Mouse (Mus musculus) limb, embryonic 13.5 days (tissue): Measurements from ENCODE around the gene Gjb6. TPM values are rescaled to one million over a fixed set of nuclear protein-coding genes. Genes with fewer than 3 reads are reported as not detected.

ENCODE experiments used
- ATAC-seq: fragments of 200-750 bp; cut with Nextera tagmentation; 2 replicates; pipeline ENCODE4 v1.8.0; 2017; ENCODE audit warnings: low read depth, moderate number of reproducible peaks, moderate TSS enrichment; ENCODE audit not compliant: low FRiP score
- H3K27ac ChIP-seq: fragments of 300-500 bp; sonication (generic); 2 replicates; pipeline ENCODE4 v1.5.1; 2015; ENCODE audit warnings: inconsistent platforms, mild to moderate bottlenecking, moderate library complexity
- H3K27me3 ChIP-seq: fragments of 300-500 bp; sonication (generic); 2 replicates; pipeline ENCODE4 v1.6.1; 2015; ENCODE audit warnings: mild to moderate bottlenecking, inconsistent platforms
- H3K36me3 ChIP-seq: fragments of 300-500 bp; sonication (generic); 2 replicates; pipeline ENCODE4 v1.6.1; 2015; ENCODE audit warnings: inconsistent platforms, mild to moderate bottlenecking, moderate library complexity
- H3K4me1 ChIP-seq: fragments of 300-500 bp; sonication (generic); 2 replicates; pipeline ENCODE4 v1.6.1; 2015; ENCODE audit warnings: inconsistent platforms
- H3K4me2 ChIP-seq: fragments of 300-500 bp; sonication (generic); replicated peaks from 2 replicates; pipeline ENCODE4 v1.6.1; 2015; ENCODE audit warnings: inconsistent platforms, mild to moderate bottlenecking, moderate library complexity
- H3K4me3 ChIP-seq: fragments of 300-500 bp; sonication (generic); 2 replicates; pipeline ENCODE4 v1.5.1; 2015; ENCODE audit warnings: moderate library complexity, mild to moderate bottlenecking, inconsistent platforms
- H3K9ac ChIP-seq: fragments of 300-500 bp; sonication (generic); 2 replicates; pipeline ENCODE4 v1.6.1; 2015; ENCODE audit warnings: mild to moderate bottlenecking, inconsistent platforms
- H3K9me3 ChIP-seq: fragments of 300-500 bp; sonication (generic); 2 replicates; pipeline ENCODE4 v1.6.1; 2016; ENCODE audit warnings: inconsistent platforms
- WGBS: fragments of 180-500 bp; shearing (Covaris S2); methylation state at CpG from one replicate; pipeline ENCODE4 v1.1.7; 2015; 5-methylcytosine and 5-hydroxymethylcytosine counted together
- polyA plus RNA-seq: library from polyadenylated mRNA; unstranded; fragments of >200 nt; fragmentation: Nextera tagmentation; extraction: Ambion mirVana; gene quantifications from 2 replicates; pipeline ENCODE4 v1.2.1, GENCODE M21; 2015

Gjb6 gene
- polyA plus RNA-seq, 1 experiment from 2014 or later: 42.0 TPM

GRCm38 (mm10) chr14:57082863-57083262 lies 50.5 kb downstream of the Gjb6 start:
- Histone ChIP-seq H3K4me1 (peaks cover 26% of the 10 kb centered on the region), H3K9me3 (no peaks in the 10 kb centered on the region; the same call in 1 of the 2 replicates), H3K27me3 (no peaks in the 10 kb centered on the region), H3K4me2 (no peak overlapping the region), H3K9ac (no peak overlapping the region), H3K27ac (no peak overlapping the region), H3K36me3 (no peaks in the 10 kb centered on the region), H3K4me3 (no peak overlapping the region)
- no peak for ATAC-seq
- 98% methylated on average over 1 of the region's 1 CpGs for WGBS

GRCm38 (mm10) chr14:57075537-57075936 lies 57.9 kb downstream of the Gjb6 start:
- Histone ChIP-seq H3K9me3 (no peaks in the 10 kb centered on the region; the same call in 1 of the 2 replicates), H3K27ac (no peak overlapping the region), H3K9ac (no peak overlapping the region), H3K4me1 (peaks cover 7% of the 10 kb centered on the region), H3K36me3 (no peaks in the 10 kb centered on the region), H3K4me2 (no peak overlapping the region), H3K27me3 (no peaks in the 10 kb centered on the region), H3K4me3 (no peak overlapping the region)
- 77% methylated on average over 6 of the region's 6 CpGs for WGBS
- ATAC-seq: no peak

Other genes with a start within 250 kb of the Gjb6 start
- gene Zmym2, start 247.0 kb downstream of the Gjb6 start, polyA plus RNA-seq: 54.5 and 59.0 TPM in 2 replicates
- 5.7 and 6.4 TPM in 2 replicates for gene Gja3, start 75.5 kb downstream of the Gjb6 start, polyA plus RNA-seq
- gene Gjb2, start 28.9 kb downstream of the Gjb6 start, polyA plus RNA-seq: 80.7 and 92.7 TPM in 2 replicates
- not detected in 2 replicates for gene Gm4491, start 17.7 kb downstream of the Gjb6 start, polyA plus RNA-seq